Mouse (Mus musculus) c-Kit-positive CD71-positive TER-119-negative erythroid progenitor cells, embryonic 14.5 days (primary cell): ENCODE data around the gene Sgpl1.
"Not testable (repeated sequence)": the region's sequence is repeated elsewhere in the genome, so short reads cannot be mapped to it uniquely, and the experiment has no call there.

Source experiments
- DNase-seq: peaks from one replicate; pipeline ENCODE4 v3.0.0-alpha.2; 2013; ENCODE audit warnings: low read depth

Gene Sgpl1

DNA sequence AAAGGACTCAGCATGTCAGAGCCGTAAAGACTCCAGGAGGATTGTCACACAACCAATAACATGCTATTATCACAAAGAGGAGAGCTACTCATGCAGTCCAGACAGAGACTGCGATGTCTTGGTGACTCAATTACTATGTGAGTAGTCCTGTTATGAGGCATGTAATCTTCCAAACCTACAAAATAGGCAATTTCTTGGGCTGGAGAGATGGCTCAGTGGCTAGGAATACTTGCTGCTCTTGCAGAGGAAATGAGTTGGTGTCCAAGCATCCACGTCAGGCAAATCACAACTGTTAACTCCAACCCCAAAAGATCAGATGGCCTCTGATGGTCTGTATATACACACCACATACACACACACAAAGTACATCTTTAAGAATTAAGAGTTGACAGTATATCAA, 8.1 kb upstream of the Sgpl1 start:
- DNase-seq, result no peak

DNA sequence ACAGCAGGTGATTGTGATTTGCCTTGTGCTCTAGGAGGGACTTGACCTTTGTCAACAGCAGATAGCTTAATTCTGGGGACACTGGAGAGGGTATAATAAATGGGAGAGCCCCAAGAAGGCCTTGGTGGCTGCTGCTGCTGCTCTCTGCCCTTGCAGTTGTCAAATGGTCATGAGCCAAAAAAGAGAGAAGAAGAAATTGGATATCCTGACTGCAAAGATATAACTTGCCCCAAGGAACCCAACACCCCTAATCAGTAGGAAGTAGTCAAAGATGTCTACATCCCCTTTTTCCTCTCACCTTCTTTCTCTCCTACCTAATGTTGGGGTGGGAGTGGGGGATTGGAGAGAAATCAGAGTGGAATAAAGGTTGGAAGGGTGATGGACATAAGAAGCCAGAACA, 4.6 kb upstream of the Sgpl1 start:
- no peak for DNase-seq

DNA sequence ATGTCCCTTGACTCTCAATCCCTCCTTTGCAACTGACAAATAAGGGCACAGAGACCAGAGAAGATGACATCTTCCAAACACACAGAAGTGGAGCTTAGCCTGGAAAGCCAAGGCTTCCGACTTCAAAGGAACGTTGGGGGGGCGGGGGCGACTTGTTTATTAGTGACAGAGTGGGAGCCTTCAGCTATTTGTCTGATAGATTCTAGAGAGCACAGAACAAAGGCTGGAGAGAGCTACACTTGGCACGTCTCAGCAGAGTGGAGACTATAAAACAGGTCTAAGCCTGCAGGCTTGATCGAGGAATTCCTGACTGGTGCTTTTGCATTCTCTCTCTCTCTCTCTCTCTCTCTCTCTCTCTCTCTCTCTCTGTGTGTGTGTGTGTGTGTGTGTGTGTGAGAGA, 3.1 kb upstream of the Sgpl1 start:
- no peak for DNase-seq

DNA sequence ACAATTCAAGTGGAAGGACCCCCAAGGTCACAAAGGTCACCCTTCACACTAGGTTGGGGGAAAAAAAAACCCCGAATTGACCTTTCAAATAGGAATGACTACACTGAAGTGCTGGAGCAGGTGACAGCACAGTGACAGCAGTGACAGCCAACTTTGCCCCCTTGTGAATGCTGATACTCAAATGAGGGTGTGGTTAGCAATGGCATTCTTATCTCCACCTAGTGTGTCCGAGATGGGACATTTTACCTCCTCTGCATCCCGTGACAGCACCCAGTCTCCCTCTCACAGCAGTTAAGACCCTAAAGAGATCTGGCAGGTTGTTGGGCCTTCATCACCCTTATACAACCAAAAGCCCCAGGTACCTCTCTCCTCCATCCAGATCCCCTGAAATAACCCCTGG, 2.0 kb upstream of the Sgpl1 start:
- no peak for DNase-seq

DNA sequence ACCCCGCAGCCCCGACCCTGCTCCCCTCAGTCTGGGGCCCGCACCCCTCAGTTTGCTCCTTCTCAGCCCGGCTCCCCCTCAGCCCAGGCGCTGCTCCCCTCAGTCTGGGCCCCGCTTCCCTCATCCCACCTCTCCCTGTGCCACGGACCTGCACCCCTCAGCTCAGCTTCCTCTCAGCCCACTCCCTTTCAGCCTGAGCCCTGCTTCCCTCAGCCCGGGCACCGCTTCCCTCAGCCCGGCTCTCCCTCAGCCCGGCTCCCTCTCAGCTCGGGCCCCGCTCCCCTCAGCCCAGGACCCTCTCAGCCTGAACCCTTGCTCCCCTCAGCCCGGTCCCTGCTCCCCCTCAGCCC, 721 bp downstream of the Sgpl1 start:
- no peak for DNase-seq

DNA sequence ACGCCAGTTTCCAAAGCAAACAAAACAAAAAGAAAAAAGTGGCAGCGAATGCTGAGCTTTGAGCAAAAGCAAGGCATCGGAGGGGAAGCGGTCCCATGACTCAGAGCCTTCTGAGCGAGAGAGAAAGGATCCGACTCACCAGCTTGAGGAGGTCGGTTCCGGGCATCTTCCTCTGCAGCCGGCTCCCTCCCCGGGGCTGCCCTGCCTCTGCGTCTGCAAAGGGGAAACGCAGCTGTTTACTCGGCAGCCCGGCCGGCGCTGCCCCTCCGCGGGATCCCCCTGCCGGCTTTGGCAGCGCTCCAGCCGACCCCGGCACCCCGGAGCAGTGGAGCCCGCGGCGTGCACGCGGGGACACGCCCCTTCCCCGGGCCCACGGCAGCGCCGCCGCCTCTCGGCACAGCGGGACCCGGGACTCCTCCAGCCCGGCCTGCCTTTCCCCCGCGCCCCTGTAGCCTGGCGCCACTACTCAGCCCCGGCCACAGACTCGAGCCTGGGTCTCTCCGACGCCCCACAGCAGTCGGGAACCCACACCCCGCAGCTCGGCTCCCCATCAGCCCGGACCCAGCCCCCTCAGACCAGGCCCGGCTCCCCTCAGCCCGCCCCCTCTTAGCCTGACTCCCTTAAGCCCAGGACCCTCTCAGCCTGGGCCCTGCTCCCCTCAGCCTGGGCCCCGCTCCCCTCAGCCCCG, 1.2 kb downstream of the Sgpl1 start:
- no peak for DNase-seq

DNA sequence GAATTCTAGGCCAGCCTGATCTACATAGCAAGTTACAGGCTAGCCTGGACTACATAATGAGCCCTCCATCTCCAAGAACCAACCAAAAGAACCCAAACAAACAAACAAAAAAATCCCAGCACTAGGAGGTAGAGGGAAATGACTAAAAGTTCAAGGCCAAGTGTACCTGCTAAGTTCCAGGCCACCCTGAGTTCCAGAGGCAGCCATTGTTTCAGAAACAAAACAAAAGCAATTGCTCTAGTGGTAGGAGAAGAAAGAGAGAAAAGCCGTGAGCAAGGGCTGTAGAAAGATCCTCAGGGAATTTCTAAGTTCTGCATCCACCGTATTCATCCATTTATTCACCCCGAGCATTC, 1.8 kb downstream of the Sgpl1 start:
- no peak for DNase-seq

DNA sequence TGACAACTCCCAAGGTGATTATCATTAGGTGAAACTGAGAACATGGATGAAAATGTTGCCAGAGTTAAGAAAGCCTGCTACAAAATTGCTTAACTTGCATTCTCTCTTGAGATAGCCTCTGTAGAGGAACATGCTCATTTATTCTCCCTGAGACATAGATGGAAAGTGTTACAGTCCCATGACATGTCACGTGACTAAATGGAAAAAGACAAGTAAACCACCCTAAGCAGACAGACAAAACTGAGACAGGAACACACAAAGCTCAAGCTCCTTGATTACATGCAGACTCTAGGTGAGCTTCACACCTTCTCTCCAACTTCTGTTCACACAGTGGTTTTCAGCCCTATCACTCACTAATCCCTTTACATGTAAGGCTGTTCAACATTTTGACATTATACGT, 4.2 kb downstream of the Sgpl1 start:
- no peak for DNase-seq

DNA sequence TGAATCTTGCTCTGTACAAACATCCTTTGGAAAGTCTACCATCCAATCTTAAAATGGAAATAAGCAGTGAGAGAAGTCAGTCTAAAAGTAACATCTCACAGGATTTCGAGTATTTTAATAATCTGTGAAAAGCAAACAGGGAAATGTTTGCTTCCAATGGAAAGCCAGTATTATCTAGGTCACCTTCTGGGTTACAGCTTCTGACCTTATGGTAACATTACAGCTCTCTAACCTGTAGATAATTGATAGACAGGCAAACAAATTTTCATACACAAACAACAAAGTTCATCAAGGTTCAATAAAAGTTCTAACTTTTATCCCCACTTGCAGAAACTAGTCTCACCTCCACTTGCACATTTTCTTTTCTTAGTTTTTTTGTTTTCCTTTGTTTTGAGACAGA, 9.9 kb downstream of the Sgpl1 start:
- no peak for DNase-seq

DNA sequence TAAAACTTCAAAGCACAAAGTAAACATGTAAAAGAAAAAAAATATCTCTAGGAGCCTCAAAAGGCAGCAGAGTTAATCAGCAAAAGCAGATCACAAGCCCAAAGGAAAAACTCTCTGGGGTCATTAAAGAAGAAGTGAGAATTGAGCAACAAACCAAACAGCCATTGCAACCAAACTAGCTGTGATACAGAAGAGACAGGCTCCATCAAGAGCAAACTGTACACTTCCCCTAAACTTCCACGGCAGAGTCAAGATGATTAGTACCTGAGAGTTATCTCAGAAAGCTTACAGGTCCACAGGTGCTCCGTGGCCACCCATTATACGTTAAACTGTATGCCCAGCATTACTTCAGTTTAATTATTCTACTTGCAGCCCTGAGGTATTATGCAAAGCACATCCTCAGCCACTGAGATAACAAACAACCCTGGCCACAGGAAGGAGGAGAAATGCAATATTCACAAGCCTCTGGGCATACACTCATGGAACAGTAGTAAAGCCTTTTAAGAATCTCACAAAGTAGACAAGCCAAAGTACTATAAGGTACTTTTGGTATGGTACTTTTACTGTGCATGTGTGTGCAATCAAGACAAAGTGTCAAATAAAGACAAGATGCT, 12.2 kb downstream of the Sgpl1 start:
- DNase-seq, result no peak

DNA sequence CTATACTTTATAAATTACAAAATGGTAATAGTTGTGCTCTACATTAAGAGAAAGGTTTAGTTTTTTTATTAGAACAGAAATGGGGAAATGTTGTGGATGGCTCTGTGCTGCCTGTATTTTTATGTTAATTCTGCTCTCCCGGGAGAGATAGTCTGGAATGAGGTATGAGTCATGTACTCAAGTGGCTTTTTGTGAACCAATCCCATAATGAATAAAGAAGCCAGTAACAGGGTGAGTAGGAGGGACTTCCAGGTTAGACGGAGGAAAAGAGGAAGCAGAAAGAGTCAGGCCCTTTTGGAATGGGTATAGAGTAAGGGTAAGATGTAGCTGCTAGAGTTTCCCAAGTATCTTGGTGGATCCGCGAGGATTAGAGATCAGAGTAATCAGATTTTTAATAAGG, 13.5 kb downstream of the Sgpl1 start:
- DNase-seq, result no peak

DNA sequence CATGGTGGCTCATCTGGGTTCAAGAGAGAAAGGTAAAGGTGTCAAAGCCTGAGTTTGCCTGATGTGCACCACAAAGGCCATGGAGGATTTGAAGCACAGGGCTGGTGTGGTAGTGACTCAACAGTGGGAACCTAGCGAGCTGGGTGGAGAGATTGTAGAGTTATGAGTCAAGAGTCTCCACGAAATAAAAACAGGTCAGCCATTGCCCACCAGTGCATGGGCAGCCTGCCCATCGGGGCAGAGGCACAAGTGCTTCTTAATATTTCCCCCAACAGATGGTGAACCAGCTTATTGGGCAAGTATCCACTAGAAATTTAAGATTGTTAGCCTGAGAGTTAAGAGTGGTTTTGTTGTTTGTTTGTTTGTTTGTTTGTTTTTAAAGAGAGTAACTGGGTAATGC, 16.5 kb downstream of the Sgpl1 start:
- DNase-seq, result no peak

DNA sequence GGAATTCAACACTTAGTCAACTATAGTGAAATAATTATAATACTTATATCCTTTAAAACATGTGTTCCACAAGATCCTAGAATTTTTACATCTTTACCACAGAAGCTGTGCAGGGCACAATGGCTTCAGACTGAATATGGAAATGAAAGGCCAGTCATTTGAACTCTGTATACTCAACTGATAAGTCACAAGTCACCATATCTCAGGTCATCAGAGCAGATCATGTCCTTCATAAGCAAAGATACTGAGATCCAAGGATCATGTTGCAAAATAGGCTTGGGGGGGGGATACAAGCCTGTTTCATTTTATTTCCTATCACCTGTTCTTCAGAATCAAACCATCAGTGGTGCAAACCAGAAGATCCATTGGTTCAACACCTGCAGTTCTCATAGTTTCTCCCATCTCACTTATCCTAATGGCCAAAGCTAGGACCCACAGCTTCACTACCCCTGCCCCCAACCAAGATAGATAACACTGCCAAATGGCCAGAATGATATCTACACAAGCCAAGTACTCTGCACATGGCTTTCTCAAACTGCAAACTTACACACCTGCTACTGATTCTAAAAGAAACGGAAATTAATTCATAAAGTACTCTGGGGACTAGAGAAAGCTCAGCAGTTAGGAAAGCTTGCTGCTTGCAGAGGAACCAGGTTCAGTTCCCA, 18.7 kb downstream of the Sgpl1 start:
- DNase-seq, result no peak

DNA sequence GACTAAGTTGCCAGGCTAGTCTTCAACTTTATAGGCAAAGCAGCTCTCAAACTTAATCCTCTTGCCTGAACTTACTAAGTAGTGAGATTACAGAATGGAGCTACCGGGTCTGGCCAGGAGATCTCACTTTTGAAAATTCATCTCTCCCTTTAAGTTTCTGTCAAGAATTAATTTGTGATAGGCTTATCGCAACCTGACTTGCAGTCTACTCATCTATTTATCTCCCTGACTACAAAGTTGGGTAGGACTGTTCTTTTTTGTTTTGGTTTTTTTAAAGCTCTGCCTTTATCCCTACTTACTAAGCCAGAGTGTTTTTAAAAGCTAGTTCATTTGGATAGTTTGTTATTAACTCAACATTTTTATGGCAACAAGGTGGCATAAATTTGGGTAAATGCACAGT, 23.0 kb downstream of the Sgpl1 start:
- DNase-seq, result no peak

DNA sequence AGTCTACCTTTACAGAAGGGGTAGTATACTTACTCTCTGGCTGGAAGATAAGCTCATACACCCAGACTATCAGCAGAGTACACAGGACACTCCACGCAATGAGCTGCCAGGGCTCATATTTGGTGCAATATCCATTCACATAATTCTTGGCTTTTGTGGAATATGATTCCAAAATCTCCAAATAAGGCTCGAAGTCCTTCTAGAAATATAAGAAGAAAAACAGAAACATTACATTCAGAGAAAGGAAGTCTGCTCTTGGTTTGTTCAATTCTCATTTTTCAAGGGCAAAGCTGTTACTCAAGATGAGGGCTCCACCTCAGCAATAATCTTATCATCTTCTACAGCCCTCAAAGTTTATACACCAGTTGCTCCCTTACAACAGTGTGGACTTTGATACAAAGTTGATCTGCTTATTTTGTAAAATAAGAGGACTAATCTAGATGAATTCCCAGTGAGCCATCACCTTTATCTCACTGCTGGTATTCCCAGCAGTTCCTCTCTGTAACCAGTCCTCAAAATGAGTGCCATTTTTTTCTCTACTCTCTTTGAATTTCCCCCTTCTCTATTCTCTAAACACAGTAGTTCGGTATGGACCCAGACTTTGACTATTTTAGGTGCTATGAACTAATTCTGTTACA, 24.1 kb downstream of the Sgpl1 start:
- peak; percentile 54 for DNase-seq

DNA sequence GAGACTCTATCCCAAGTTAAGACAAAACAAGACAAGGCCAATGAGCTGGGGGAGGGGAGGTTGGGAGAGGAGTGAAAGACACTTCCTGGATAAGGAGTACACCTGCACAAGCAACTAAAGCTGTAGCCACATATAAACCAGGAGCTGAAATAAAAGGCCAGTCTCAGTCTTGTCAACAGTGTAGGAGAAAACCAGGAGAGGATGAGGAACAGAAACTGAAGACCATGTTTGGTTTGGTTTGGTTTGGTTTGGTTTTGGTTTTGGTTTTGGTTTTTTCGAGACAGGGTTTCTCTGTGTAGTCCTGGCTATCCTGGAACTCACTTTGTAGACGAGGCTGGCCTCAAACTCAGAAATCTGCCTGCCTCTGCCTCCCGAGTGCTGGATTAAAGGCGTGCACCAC, 25.8 kb downstream of the Sgpl1 start:
- DNase-seq, result not testable (repeated sequence)

DNA sequence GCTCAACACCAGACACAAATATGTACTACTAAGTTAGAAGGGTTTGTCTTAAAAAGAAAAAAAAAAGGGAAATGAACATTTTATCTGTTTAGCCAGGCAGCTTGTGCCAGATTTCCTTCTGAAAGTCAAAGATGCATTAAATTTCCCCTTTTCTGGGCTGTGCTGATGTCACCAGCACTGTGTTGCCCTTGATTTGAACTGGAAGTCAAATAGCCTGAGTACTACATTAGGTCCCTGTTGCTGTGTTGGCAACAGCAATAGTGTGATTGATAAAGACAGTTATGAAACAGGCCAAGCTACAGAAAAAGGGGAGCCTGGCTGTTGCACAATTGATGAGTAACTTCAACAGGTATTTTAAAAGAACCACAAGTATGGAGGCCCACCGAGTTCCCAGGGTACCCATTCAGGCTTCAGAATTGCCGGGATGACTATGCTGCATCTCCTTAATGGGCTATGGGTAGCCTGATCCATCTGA, 33.2 kb downstream of the Sgpl1 start:
- no peak for DNase-seq

DNA sequence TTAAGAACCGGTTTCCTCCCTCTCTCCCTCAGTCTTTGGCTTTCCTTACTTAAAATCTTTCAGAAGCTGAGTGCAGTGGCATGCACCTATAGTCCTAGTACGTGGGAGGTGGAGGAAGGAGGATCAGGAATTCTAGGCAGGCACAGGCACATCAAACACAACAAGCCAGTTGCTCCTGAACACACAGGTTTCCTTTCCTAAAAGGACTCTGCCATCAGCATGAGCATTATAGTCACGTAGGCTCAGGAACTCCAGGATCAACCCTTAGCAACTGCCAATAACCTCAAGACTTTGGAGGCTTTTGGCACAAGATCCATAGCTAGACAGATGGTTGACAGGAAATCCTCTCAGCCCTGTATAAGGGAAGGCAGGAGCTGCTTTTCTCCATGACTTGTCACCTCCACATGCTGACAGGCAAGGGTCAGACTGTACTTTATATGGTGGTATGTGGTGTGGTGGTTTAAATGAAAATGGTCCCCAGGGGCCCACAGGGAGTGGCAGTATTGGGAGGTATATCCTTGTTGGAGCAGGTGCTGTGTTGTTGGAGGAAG, 43.9 kb downstream of the Sgpl1 start:
- no peak for DNase-seq

DNA sequence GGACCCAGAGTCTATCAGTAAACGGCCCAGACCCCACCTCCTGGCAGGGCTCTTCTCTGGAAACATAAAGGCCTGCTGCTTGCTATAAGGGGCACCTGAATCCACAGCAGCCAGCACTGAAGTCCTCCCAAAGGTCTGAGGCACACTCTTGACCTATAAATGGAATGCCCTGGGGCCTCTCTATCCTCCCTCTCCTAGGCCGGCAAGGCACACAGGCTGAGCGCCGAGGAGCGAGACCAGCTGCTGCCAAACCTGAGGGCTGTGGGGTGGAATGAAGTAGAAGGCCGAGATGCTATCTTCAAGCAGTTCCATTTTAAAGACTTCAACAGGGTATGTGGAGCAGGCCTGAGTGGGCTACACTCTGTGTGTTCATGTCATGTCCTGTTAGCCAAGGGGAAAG, 55.6 kb downstream of the Sgpl1 start:
- no peak for DNase-seq

DNA sequence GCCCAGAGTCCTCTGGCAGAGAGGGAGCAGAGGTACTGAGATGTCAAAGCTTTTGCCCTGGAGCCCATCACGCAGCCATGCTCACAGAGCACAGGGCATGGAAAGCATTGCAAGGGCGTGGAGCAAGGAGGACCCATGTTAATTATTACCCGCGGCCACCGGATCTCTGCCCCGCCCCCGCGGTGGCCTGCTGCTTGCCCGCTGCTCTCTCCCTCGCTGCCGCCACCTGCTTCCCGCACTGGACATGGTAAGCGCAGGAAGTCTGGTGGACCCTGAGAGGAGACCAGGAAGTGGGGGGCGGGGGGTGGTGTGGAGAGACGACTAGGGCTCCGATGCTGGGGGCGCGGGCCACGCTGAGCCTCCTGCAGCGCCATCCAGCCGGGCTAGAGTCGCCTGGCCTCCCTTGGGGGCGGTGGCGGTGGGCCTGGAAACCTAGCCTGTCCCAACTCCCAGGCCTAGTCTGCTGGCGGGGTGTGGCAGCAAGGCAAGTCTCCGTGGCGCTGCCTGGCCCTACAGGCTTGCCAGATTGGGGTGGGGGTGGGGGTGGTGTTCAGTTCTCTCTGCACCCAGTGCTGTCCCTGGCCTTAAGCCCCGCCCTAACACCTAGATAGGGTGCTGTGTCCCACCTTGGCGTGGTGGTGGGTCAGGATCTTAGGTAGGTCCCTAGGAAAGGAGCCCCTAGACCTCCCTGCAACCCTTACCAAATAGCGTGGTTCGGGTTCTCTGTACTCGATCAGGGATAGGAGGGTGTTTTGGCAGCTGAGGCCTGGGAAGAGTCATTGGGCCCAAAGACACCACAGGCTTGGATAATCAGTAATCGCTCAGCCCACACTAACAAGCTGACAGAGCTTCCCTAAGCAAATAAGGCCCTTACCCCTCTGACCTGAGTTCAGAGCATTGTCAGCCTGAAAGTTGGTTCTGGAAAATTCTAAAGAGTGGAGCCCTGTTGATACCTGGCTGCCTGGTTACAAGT, 58.0 kb downstream of the Sgpl1 start, which contains the start of gene Pcbd1:
Pcbd1 (plus strand) TSS at position 162 of the 973 bp plus-strand sequence.
- no peak for DNase-seq

DNA sequence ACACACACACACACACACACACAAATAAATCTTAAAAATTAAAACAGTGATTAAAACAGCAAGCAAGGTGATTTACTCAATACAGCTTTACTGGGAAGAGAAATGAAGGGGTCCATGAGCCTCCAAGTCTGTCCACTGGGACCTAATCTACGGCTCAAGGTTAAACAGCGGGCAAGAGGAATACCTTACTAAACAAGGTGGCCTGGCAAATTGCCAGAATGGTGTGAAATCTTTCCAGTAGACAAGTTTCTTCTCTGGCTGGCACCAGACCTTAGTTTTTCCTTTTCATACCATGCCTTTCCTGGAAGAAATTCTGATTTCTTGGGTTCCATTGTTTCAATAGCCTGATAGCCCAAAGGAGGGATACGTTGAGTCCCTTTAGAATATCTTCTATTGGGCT, 59.0 kb downstream of the Sgpl1 start:
- DNase-seq, result no peak

DNA sequence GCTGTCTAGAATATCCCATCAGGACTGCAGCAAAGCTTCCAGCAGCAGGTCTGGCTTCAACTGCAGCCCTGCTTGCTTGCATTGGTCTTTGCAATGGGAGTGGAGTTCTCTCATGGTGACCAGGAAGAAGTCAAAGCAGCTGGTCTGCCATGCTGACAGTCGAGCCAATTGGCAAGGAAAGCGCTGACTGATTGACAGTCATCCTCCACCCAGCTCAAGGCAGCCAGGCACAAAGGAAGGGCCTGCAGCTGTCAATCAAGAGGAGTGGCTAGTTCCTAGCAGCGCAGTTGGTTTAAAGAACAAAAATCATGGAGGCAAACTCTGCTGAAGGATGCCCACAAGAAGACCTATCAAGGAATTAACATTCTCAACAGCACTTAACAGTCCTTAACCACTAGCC, 61.0 kb downstream of the Sgpl1 start:
- DNase-seq, result no peak
